Mouse (Mus musculus): ENCODE results near the gene Spam1. TPM values are rescaled to one million over a fixed set of nuclear protein-coding genes. Genes with fewer than 3 reads are reported as not detected.
A peak's percentile ranks its signal among the peaks of the same experiment; 100 is the strongest.

Spam1 gene
- not detected in 2 replicates for polyA plus RNA-seq (2015; fragmentation: Nextera tagmentation; extraction: Ambion mirVana)

DNA sequence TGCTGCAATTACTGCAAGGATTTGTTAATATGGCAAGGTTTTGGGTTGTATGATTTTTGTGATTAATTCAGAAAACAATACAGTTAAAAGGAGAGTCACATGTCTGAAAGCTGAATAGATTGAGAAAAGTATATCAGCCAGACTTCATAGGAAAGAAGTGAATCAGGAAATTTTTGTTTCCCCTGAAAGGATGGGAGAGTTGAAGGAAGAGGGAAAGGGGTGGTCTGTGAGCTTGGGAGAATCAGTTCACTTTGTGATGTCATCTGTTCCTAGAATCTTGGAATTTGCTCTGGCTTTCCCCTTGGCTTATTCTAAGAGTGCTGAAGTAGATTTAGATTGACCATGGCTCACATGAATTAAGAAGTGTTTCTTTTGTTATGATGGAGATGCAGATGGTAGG lies at the start of gene Spam1:
Gene Spam1, plus strand, starts transcription at position 301 of the 400 bp plus-strand sequence.
- no peaks in the 10 kb centered on the region for H3K9me3 ChIP-seq (ENCODE audit: low read length)
- H3K27ac ChIP-seq (ENCODE audit: low read depth): no peak within 1 kb of the TSS
- no peaks in the 10 kb centered on the region for H3K36me3 ChIP-seq (replicated peaks; ENCODE audit: insufficient read depth, low read length)
- H3K4me2 ChIP-seq (ENCODE audit: low read depth, low read length): no peak within 1 kb of the TSS
- DNase-seq (no peak), ATAC-seq (no peak)
- TF ChIP-seq EP300 (IDR thresholded peaks at IDR 0.05; ENCODE audit: low read depth) (no peak), CTCF (IDR thresholded peaks at IDR 0.05; ENCODE audit: low read depth) (no peak)
- H3K4me1 ChIP-seq (ENCODE audit: insufficient read depth): no peaks in the 10 kb centered on the region
- H3K27me3 ChIP-seq (ENCODE audit: insufficient read depth, low read length): no peaks in the 10 kb centered on the region
- H3K9ac ChIP-seq (replicated peaks): no peak within 1 kb of the TSS
- H3K4me3 ChIP-seq (ENCODE audit: low read depth, low read length): no peak within 1 kb of the TSS

DNA sequence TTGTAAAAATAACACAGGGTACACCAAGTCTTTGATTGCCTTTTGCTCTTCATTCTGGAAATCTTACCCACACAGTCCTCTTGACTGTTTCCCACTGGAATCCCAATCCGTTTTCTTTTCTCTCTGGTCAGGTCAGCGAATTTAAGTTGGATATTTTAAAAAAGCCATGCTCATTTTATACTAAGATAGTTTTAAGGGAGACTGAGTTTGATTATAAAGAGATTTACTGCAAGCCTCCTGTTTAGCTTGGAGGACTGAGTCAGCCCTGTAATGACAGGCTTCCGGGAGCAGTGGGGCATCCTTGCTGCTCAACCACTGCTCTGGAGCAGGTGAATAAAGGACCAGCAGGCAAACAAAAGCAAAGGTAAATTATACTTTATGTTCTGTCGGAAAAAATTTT lies 43.0 kb upstream of the Spam1 start, which contains the start of gene Hyal4:
Gene Hyal4, plus strand, starts transcription at position 301 of the 400 bp plus-strand sequence.
- no peaks in the 10 kb centered on the region for H3K4me1 ChIP-seq (ENCODE audit: insufficient read depth)
- H3K36me3 ChIP-seq (replicated peaks; ENCODE audit: insufficient read depth, low read length): no peaks in the 10 kb centered on the region
- H3K9me3 ChIP-seq (ENCODE audit: low read length): no peaks in the 10 kb centered on the region
- H3K4me2 ChIP-seq (ENCODE audit: low read depth, low read length): no peak within 1 kb of the TSS
- TF ChIP-seq CTCF (IDR thresholded peaks at IDR 0.05; ENCODE audit: low read depth) (no peak), EP300 (IDR thresholded peaks at IDR 0.05; ENCODE audit: low read depth) (no peak)
- DNase-seq (no peak), ATAC-seq (no peak)
- no peak within 1 kb of the TSS for H3K4me3 ChIP-seq (ENCODE audit: low read depth, low read length)
- 66% methylated on average over 4 of the region's 4 CpGs for WGBS (ENCODE audit: insufficient replicate concordance)
- H3K27ac ChIP-seq (ENCODE audit: low read depth): no peak within 1 kb of the TSS
- H3K9ac ChIP-seq (replicated peaks): no peak within 1 kb of the TSS
- no peaks in the 10 kb centered on the region for H3K27me3 ChIP-seq (ENCODE audit: insufficient read depth, low read length)

DNA sequence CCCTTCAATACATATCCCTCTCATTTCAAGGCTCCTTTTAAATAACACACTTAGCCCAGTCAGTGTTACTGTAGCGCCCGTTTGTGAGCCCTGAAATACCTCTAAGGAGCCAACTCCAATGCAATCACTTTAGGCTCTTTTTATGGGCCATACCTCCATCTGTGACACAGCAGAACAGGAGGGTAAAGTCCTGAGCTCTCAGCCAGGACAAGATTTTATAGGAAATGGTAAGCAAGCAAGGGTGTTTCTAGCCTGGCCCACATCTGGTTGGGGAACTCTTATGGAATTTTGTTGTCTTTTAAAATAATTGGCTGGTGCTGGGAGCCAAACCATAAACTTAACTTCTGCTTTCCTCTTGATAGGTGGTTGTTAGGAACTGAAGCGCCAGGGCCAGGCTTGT lies 31.7 kb upstream of the Spam1 start:
- H3K27me3 ChIP-seq (ENCODE audit: insufficient read depth, low read length): no peaks in the 10 kb centered on the region
- 0 out of 2 replicates have a peak, but pooled peaks cover 2% of the 10 kb centered on the region for H3K9me3 ChIP-seq (ENCODE audit: low read length)
- ATAC-seq: no peak
- H3K9ac ChIP-seq (replicated peaks): no peak overlapping the region
- no peak overlapping the region for H3K27ac ChIP-seq (ENCODE audit: low read depth)
- TF ChIP-seq CTCF (IDR thresholded peaks at IDR 0.05; ENCODE audit: low read depth) (no peak), EP300 (IDR thresholded peaks at IDR 0.05; ENCODE audit: low read depth) (no peak)
- no peak overlapping the region for H3K4me2 ChIP-seq (ENCODE audit: low read depth, low read length)
- H3K36me3 ChIP-seq (replicated peaks; ENCODE audit: insufficient read depth, low read length): no peaks in the 10 kb centered on the region
- WGBS (ENCODE audit: insufficient replicate concordance): 78% methylated on average over 3 of the region's 3 CpGs
- no peaks in the 10 kb centered on the region for H3K4me1 ChIP-seq (ENCODE audit: insufficient read depth)
- H3K4me3 ChIP-seq (ENCODE audit: low read depth, low read length): no peak overlapping the region
- DNase-seq: no peak

DNA sequence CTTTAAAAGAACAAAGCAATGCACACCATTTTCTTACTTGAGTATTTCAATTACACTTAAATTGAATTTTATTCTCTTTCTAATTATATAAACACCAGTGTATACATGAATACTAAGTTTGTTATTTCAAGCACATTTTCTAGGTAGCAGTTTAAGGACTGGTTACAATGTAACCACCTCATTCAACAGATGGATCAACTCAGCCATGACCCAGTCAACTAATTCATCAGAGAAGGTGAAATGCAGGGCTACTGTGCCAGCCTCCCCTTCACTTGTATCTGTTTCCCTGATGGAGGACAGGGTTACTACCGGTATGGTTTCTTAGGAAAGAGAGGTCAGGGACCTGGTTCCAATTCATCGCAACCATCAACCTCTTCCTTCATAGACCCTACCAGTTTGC lies 24.7 kb upstream of the Spam1 start:
- TF ChIP-seq CTCF (IDR thresholded peaks at IDR 0.05; ENCODE audit: low read depth) (no peak), EP300 (IDR thresholded peaks at IDR 0.05; ENCODE audit: low read depth) (no peak)
- Histone ChIP-seq H3K27me3 (ENCODE audit: insufficient read depth, low read length) (no peaks in the 10 kb centered on the region), H3K9ac (replicated peaks) (no peak overlapping the region), H3K4me2 (ENCODE audit: low read depth, low read length) (no peak overlapping the region), H3K4me3 (ENCODE audit: low read depth, low read length) (no peak overlapping the region), H3K9me3 (ENCODE audit: low read length) (no peaks in the 10 kb centered on the region), H3K36me3 (replicated peaks; ENCODE audit: insufficient read depth, low read length) (no peaks in the 10 kb centered on the region), H3K4me1 (ENCODE audit: insufficient read depth) (no peaks in the 10 kb centered on the region), H3K27ac (ENCODE audit: low read depth) (no peak overlapping the region)
- WGBS (ENCODE audit: insufficient replicate concordance): 81% methylated on average over 2 of the region's 2 CpGs
- DNase-seq (no peak), ATAC-seq (no peak)

DNA sequence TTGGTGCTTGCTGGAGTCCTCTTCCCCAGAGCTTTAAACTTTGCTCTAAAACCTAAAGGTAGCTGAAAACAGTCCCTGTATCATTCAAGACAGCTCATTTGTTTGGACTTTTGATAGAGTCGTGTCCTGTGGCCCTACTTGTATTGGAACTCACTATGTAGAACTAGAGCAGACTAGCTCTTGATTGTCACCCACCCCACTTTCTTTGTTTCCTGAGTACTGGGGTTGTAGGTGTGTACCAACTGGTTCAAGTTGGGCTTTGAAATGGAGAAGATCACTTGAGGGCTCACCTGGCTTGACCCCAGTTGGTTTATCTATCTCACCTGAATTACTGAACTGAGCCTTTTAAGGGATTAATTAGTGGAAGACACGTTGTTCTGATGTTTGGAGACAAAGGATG lies 11.8 kb upstream of the Spam1 start:
- Histone ChIP-seq H3K36me3 (replicated peaks; ENCODE audit: insufficient read depth, low read length) (no peaks in the 10 kb centered on the region), H3K4me2 (ENCODE audit: low read depth, low read length) (no peak overlapping the region), H3K27me3 (ENCODE audit: insufficient read depth, low read length) (no peaks in the 10 kb centered on the region), H3K4me1 (ENCODE audit: insufficient read depth) (no peaks in the 10 kb centered on the region), H3K9me3 (ENCODE audit: low read length) (no peaks in the 10 kb centered on the region), H3K27ac (ENCODE audit: low read depth) (no peak overlapping the region), H3K9ac (replicated peaks) (no peak overlapping the region), H3K4me3 (ENCODE audit: low read depth, low read length) (no peak overlapping the region)
- TF ChIP-seq CTCF (IDR thresholded peaks at IDR 0.05; ENCODE audit: low read depth) (no peak), EP300 (IDR thresholded peaks at IDR 0.05; ENCODE audit: low read depth) (no peak)
- no peak for DNase-seq
- WGBS (ENCODE audit: insufficient replicate concordance): 52% methylated on average over 2 of the region's 2 CpGs
- ATAC-seq: no peak

DNA sequence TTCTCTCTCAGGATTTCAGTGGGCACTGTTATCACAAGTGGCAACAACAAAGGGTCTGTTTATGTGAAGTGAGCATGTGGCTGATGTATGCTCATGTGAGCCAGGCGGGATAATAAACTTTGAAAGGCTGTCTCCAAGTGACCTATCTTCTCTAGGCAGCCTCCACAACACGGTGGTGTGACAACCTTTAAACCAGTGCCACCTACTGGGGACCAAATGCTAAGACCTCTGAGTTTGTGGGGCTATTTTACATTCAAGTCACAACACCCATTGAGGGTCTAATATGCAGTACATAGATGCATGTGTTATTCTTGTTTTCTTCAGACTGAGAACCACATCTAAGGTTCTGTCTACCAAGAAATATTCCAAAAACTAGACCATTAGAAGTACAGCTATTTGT lies 31.1 kb downstream of the Spam1 start:
- Histone ChIP-seq H3K4me1 (ENCODE audit: insufficient read depth) (no peaks in the 10 kb centered on the region), H3K27ac (ENCODE audit: low read depth) (no peak overlapping the region), H3K4me3 (ENCODE audit: low read depth, low read length) (no peak overlapping the region), H3K9me3 (ENCODE audit: low read length) (no peaks in the 10 kb centered on the region), H3K9ac (replicated peaks) (no peak overlapping the region), H3K27me3 (ENCODE audit: insufficient read depth, low read length) (no peaks in the 10 kb centered on the region), H3K36me3 (replicated peaks; ENCODE audit: insufficient read depth, low read length) (no peaks in the 10 kb centered on the region), H3K4me2 (ENCODE audit: low read depth, low read length) (no peak overlapping the region)
- WGBS (ENCODE audit: insufficient replicate concordance): 42% methylated on average over 2 of the region's 2 CpGs
- no peak for ATAC-seq
- TF ChIP-seq CTCF (IDR thresholded peaks at IDR 0.05; ENCODE audit: low read depth) (0 out of 2 replicates have a peak, but pooled peaks have one; percentile 4), EP300 (IDR thresholded peaks at IDR 0.05; ENCODE audit: low read depth) (no peak)
- DNase-seq: no peak

Other genes starting within 250 kb of the Spam1 start
- 0.05 and 0.53 TPM in 2 replicates for gene Lmod2, start 193.4 kb upstream of the Spam1 start, polyA plus RNA-seq (2015; fragmentation: Nextera tagmentation; extraction: Ambion mirVana)
- gene Wasl, start 126.2 kb upstream of the Spam1 start, polyA plus RNA-seq (2015; fragmentation: Nextera tagmentation; extraction: Ambion mirVana): 44.2 and 46.0 TPM in 2 replicates
- 0.02 TPM in 2 replicates for gene Hyal6, start 57.9 kb upstream of the Spam1 start, polyA plus RNA-seq (2015; fragmentation: Nextera tagmentation; extraction: Ambion mirVana)
- 0.05 and 0.09 TPM in 2 replicates for gene Hyal4, start 42.9 kb upstream of the Spam1 start, polyA plus RNA-seq (2015; fragmentation: Nextera tagmentation; extraction: Ambion mirVana)
- 0.14 TPM in 1 of 2 replicates, not detected in the other for gene Hyal5, start 66.8 kb downstream of the Spam1 start, polyA plus RNA-seq (2015; fragmentation: Nextera tagmentation; extraction: Ambion mirVana)
- 0.11 and 0.13 TPM in 2 replicates for gene Tmem229a, start 165.1 kb downstream of the Spam1 start, polyA plus RNA-seq (2015; fragmentation: Nextera tagmentation; extraction: Ambion mirVana)